Mouse (Mus musculus): ENCODE results near the gene Atg5. TPM values are rescaled to one million over a fixed set of nuclear protein-coding genes. Genes with fewer than 3 reads are reported as not detected.

Gene Atg5
- total and polyA plus RNA-seq, 2 experiments from 2014 or later, result 24.7 to 48.2 TPM

DNA sequence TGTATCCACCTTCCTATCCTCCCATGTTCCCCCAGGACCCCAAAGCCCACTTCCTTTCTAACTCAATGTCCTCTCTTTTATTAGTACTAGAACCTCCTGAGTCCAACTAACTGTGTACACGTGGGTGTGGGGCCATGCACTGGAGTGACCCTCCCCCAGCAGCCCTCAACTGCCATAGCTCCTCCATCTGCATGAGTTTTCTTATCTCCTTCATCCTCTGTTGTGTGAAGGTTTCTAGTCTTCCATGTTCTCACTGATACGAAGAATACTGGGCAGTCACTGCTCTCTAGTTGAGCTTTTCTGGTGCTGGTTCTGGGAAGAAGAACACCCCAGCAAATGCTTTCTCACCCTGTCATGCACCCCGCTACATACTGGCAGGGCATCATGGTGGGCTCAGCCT, 104.1 kb downstream of the Atg5 start:
- H3K9ac ChIP-seq (replicated peaks; ENCODE audit: low read length), result no peak overlapping the region
- no peak for TF ChIP-seq CTCF (IDR thresholded peaks at IDR 0.05; ENCODE audit: low read depth)
- no peaks in the 10 kb centered on the region for H3K36me3 ChIP-seq (ENCODE audit: insufficient read depth, low read length)
- no peaks in the 10 kb centered on the region for H3K4me1 ChIP-seq (ENCODE audit: insufficient read depth, low read length)
- WGBS, result 85% methylated on average over 3 of the region's 3 CpGs
- no peak for DNase-seq (ENCODE audit: low spot score)
- no peaks in the 10 kb centered on the region for H3K9me3 ChIP-seq (ENCODE audit: low read length)
- no peak overlapping the region for H3K4me3 ChIP-seq (ENCODE audit: low read length)
- ATAC-seq, result no peak
- no peaks in the 10 kb centered on the region for H3K27me3 ChIP-seq (ENCODE audit: insufficient read depth, low read length)
- H3K4me2 ChIP-seq (ENCODE audit: low read depth, low read length), result no peak overlapping the region
- H3K27ac ChIP-seq, result no peak overlapping the region

DNA sequence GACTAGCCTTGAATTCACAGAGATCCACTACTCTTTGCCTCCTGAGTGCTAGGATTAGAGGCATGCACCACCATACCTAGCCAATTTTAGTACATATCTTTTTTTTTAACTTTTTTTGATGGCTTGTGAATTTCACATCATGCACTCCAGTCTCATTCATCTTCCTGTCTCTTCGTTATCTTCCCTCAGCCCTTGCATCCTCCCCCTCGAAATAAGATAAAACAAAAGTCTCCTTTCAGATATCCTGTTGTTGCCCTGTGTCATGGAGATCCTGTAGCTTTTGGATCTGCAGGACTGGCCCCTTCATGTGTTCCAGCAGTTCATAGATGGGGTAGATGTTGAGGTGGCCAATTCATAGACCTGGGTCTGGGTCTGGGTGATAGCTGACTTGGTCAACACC, 106.5 kb downstream of the Atg5 start:
- Histone ChIP-seq H3K9ac (replicated peaks; ENCODE audit: low read length) (no peak overlapping the region), H3K27me3 (ENCODE audit: insufficient read depth, low read length) (no peaks in the 10 kb centered on the region), H3K4me3 (ENCODE audit: low read length) (no peak overlapping the region), H3K4me2 (ENCODE audit: low read depth, low read length) (no peak overlapping the region), H3K4me1 (ENCODE audit: insufficient read depth, low read length) (no peaks in the 10 kb centered on the region), H3K9me3 (ENCODE audit: low read length) (no peaks in the 10 kb centered on the region), H3K36me3 (ENCODE audit: insufficient read depth, low read length) (no peaks in the 10 kb centered on the region), H3K27ac (no peak overlapping the region)
- ATAC-seq (no peak), DNase-seq (ENCODE audit: low spot score) (no peak)
- no peak for TF ChIP-seq CTCF (IDR thresholded peaks at IDR 0.05; ENCODE audit: low read depth)
- 86% methylated on average over 2 of the region's 2 CpGs for WGBS

DNA sequence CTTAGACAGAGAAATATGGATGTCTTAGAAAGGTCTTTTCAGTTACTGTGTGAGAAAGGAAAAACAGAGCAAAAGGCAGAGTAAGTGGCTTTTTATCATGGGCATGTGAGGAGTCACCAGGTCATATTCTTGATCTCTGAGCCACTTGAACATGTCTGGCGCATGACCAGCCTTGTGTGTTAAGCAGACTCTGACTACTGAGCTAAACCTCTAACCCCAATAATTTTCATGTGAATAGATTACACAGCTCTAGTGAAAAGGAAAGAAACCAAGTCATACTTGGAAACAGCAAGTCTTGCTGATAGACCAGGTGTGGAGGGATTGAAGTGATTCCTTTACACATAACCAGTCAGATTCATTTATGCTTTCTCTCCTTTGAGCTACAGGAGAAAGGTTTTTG, 107.3 kb downstream of the Atg5 start:
- WGBS, result 97% methylated on average over 1 of the region's 1 CpGs
- no peaks in the 10 kb centered on the region for H3K9me3 ChIP-seq (ENCODE audit: low read length)
- H3K9ac ChIP-seq (replicated peaks; ENCODE audit: low read length), result no peak overlapping the region
- no peaks in the 10 kb centered on the region for H3K36me3 ChIP-seq (ENCODE audit: insufficient read depth, low read length)
- no peak overlapping the region for H3K4me2 ChIP-seq (ENCODE audit: low read depth, low read length)
- ATAC-seq, result no peak
- no peak for DNase-seq (ENCODE audit: low spot score)
- H3K4me1 ChIP-seq (ENCODE audit: insufficient read depth, low read length), result no peaks in the 10 kb centered on the region
- no peak for TF ChIP-seq CTCF (IDR thresholded peaks at IDR 0.05; ENCODE audit: low read depth)
- H3K4me3 ChIP-seq (ENCODE audit: low read length), result no peak overlapping the region
- no peak overlapping the region for H3K27ac ChIP-seq
- no peaks in the 10 kb centered on the region for H3K27me3 ChIP-seq (ENCODE audit: insufficient read depth, low read length)

DNA sequence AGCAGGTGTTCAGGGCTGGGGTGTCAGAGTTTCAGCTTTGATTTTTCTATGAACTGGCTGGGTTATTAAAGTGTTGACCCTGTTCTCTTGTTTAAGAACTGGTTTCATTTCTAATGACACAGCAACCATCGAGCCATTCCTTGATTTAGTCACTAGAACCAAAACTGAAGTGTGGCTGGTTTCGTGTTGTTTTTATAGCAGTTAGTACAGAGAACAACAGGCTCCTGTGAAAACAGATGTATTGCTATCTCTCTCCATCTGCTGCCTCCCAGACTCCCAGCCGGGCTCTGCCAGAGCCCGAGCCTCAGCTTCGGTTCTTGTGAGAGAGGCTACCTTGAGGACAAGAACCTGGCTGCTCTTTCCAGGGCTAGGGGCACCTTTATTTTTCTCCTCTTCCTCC, 109.7 kb downstream of the Atg5 start:
- H3K4me1 ChIP-seq (ENCODE audit: insufficient read depth, low read length), result peaks cover 9% of the 10 kb centered on the region
- no peak overlapping the region for H3K27ac ChIP-seq
- ATAC-seq (no peak), DNase-seq (ENCODE audit: low spot score) (no peak)
- no peak overlapping the region for H3K4me3 ChIP-seq (ENCODE audit: low read length)
- no peaks in the 10 kb centered on the region for H3K27me3 ChIP-seq (ENCODE audit: insufficient read depth, low read length)
- no peak overlapping the region for H3K4me2 ChIP-seq (ENCODE audit: low read depth, low read length)
- H3K9me3 ChIP-seq (ENCODE audit: low read length), result no peaks in the 10 kb centered on the region
- no peak overlapping the region for H3K9ac ChIP-seq (replicated peaks; ENCODE audit: low read length)
- TF ChIP-seq CTCF (IDR thresholded peaks at IDR 0.05; ENCODE audit: low read depth), result no peak
- no peaks in the 10 kb centered on the region for H3K36me3 ChIP-seq (ENCODE audit: insufficient read depth, low read length)
- 63% methylated on average over 5 of the region's 5 CpGs for WGBS

DNA sequence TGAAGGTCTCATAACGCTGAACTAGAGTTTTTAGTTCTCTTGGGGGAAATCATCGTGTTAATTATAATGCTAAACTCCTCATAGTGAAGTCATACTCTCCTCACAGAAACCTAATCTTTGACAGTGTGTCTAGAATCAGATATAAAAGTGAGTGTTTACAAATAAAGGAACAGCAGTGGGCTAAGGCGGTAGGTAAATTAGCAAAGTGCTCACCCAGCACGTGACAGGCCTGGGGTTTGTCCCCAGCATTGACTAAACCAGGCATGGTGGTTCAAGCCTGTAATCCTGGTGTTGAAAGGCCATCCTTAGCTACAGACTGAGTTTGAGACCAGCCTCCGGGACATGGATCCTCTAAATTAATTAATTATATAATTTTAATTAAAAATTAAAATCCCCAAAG, 110.2 kb downstream of the Atg5 start:
- Histone ChIP-seq H3K4me3 (ENCODE audit: low read length) (no peak overlapping the region), H3K4me2 (ENCODE audit: low read depth, low read length) (no peak overlapping the region), H3K9me3 (ENCODE audit: low read length) (no peaks in the 10 kb centered on the region), H3K27ac (no peak overlapping the region), H3K27me3 (ENCODE audit: insufficient read depth, low read length) (no peaks in the 10 kb centered on the region), H3K36me3 (ENCODE audit: insufficient read depth, low read length) (no peaks in the 10 kb centered on the region), H3K4me1 (ENCODE audit: insufficient read depth, low read length) (peaks cover 9% of the 10 kb centered on the region), H3K9ac (replicated peaks; ENCODE audit: low read length) (no peak overlapping the region)
- 88% methylated on average over 5 of the region's 5 CpGs for WGBS
- no peak for TF ChIP-seq CTCF (IDR thresholded peaks at IDR 0.05; ENCODE audit: low read depth)
- ATAC-seq (no peak), DNase-seq (ENCODE audit: low spot score) (no peak)

DNA sequence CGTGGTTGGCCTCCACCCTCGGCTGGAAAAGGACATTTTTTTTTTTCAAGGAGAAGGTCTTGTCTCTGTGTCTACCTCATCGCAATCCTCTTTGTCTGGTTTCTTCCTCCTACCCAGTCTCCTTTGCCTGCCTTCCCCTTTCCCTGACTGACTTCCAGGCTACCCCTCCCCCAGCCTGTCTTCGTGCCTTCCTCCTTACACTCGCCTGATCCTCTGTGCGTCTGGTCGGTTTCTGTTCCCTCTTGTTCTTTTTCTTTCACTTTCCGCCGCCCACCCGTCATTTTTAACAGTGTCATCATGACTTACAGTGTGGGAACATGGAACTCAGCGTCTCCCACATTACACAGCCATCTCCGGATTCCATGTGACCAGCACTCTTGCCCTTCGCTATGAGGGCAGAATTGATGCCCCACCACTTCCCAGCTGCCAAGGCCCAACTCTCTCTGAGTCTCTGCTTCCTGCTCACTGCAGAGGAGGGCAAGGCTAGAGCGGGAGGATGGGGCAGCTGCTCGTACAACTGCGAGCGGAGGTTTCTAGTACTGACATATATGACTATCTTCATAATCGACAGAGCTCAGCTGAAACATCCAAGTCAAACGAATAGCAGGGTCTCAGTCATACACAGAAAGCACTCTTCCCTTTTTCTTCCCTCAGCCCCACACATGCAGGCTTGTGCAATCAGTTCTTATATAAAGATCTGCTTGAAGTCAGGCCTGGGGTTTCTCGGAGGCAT, 112.5 kb downstream of the Atg5 start:
- DNase-seq (ENCODE audit: low spot score) (peak; percentile 12), ATAC-seq (peak; percentile 30; the same call in 1 of the 2 replicates)
- Histone ChIP-seq H3K27ac (peak overlapping the region; percentile 48), H3K36me3 (ENCODE audit: insufficient read depth, low read length) (no peaks in the 10 kb centered on the region), H3K4me2 (ENCODE audit: low read depth, low read length) (no peak overlapping the region), H3K27me3 (ENCODE audit: insufficient read depth, low read length) (no peaks in the 10 kb centered on the region), H3K4me3 (ENCODE audit: low read length) (no peak overlapping the region), H3K9me3 (ENCODE audit: low read length) (no peaks in the 10 kb centered on the region), H3K4me1 (ENCODE audit: insufficient read depth, low read length) (peaks cover 9% of the 10 kb centered on the region), H3K9ac (replicated peaks; ENCODE audit: low read length) (no peak overlapping the region)
- 38% methylated on average over 20 of the region's 20 CpGs for WGBS
- TF ChIP-seq CTCF (IDR thresholded peaks at IDR 0.05; ENCODE audit: low read depth), result no peak

DNA sequence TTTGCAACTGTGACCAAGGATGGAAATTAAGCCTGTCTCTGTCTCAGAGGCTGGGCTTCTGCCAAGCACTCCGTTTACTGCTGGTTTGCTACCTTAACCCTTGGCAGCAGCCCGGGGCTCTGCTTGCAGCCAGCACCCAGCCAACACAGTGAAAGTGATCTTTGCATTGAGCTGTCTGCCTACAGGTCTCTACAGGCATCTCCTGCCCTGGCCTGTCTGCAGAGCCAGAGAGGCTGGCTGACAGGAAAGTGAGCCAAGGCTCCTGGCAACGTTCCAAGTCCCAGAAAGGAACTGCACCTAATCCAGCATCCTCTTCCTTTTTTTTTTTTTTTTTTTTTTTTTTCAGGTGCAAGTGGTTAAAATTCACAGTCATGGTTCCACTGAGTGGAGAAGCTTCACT, 113.2 kb downstream of the Atg5 start:
- DNase-seq (ENCODE audit: low spot score) (peak; percentile 79), ATAC-seq (peak; percentile 75)
- Histone ChIP-seq H3K4me1 (ENCODE audit: insufficient read depth, low read length) (peaks cover 9% of the 10 kb centered on the region), H3K4me2 (ENCODE audit: low read depth, low read length) (no peak overlapping the region), H3K4me3 (ENCODE audit: low read length) (no peak overlapping the region), H3K27ac (peak overlapping the region; percentile 48; the same call in 1 of the 2 replicates), H3K9me3 (ENCODE audit: low read length) (no peaks in the 10 kb centered on the region), H3K27me3 (ENCODE audit: insufficient read depth, low read length) (no peaks in the 10 kb centered on the region), H3K9ac (replicated peaks; ENCODE audit: low read length) (no peak overlapping the region), H3K36me3 (ENCODE audit: insufficient read depth, low read length) (no peaks in the 10 kb centered on the region)
- 16% methylated on average over 3 of the region's 3 CpGs for WGBS
- no peak for TF ChIP-seq CTCF (IDR thresholded peaks at IDR 0.05; ENCODE audit: low read depth)
